Mouse (Mus musculus) forebrain, postnatal 0 days (tissue): ENCODE results near the gene Sbno1. TPM values are rescaled to one million over a fixed set of nuclear protein-coding genes. Genes with fewer than 3 reads are reported as not detected.
A peak's percentile ranks its signal among the peaks of the same experiment; 100 is the strongest.
"Not testable (repeated sequence)": the region's sequence is repeated elsewhere in the genome, so short reads cannot be mapped to it uniquely, and the experiment has no call there.

Source experiments
- ATAC-seq: fragments of 200-750 bp; cut with Nextera tagmentation; 2 replicates; pipeline ENCODE4 v1.8.0; 2017; ENCODE audit warnings: mild to moderate bottlenecking, moderate library complexity
- DNase-seq: peaks from one replicate; pipeline ENCODE4 v3.0.0-alpha.2; 2015
- H3K27ac ChIP-seq: fragments of 300-500 bp; sonication (generic); 2 replicates; pipeline ENCODE4 v1.5.1; 2014; ENCODE audit warnings: low read depth, mild to moderate bottlenecking, antibody characterized with exemption, low read length, moderate library complexity, mixed read lengths
- H3K27me3 ChIP-seq: fragments of 300-500 bp; sonication (generic); 2 replicates; pipeline ENCODE4 v1.6.1; 2014; ENCODE audit warnings: mild to moderate bottlenecking, low read length, mixed read lengths; ENCODE audit not compliant: insufficient read depth
- H3K36me3 ChIP-seq: fragments of 300-500 bp; sonication (generic); 2 replicates; pipeline ENCODE4 v1.6.1; 2014; ENCODE audit warnings: mild to moderate bottlenecking, moderate library complexity; ENCODE audit not compliant: insufficient read depth
- H3K4me1 ChIP-seq: fragments of 300-500 bp; sonication (generic); 2 replicates; pipeline ENCODE4 v1.6.1; 2014; ENCODE audit warnings: antibody characterized with exemption; ENCODE audit not compliant: insufficient read depth
- H3K4me2 ChIP-seq: fragments of 300-500 bp; sonication (generic); 2 replicates; pipeline ENCODE4 v1.6.1; 2014; ENCODE audit warnings: low read depth, mild to moderate bottlenecking, moderate library complexity
- H3K4me3 ChIP-seq: fragments of 300-500 bp; sonication (generic); 2 replicates; pipeline ENCODE4 v1.5.1; 2014; ENCODE audit warnings: low read depth, low read length, mixed read lengths
- H3K9ac ChIP-seq: fragments of 300-500 bp; sonication (generic); 2 replicates; pipeline ENCODE4 v1.6.1; 2014; ENCODE audit warnings: mild to moderate bottlenecking
- H3K9me3 ChIP-seq: fragments of 300-500 bp; sonication (generic); 2 replicates; pipeline ENCODE4 v1.6.1; 2016; ENCODE audit warnings: low read length
- CTCF ChIP-seq: sonication (generic); IDR thresholded peaks from 2 replicates; pipeline ENCODE4 v1.5.1; 2016; ENCODE audit warnings: antibody characterized with exemption, control low read depth, low read depth
- WGBS: fragments of 180-500 bp; shearing (Covaris S2); extraction: QIAGEN DNeasy Blood & Tissue Kit; methylation state at CpG from one replicate; pipeline ENCODE4 v1.1.7; 2014; 5-methylcytosine and 5-hydroxymethylcytosine counted together
- polyA plus RNA-seq: library from polyadenylated mRNA; unstranded; fragments of >200 nt; fragmentation: Nextera tagmentation; extraction: Ambion mirVana; gene quantifications from 2 replicates; pipeline ENCODE4 v1.2.1, GENCODE M21; 2015
- total RNA-seq: library from RNA; depleted of rRNA; stranded (reverse); fragments of >200 nt; gene quantifications from 2 replicates; pipeline ENCODE4 v1.2.3, GENCODE M21; 2014

Sbno1 gene
- total and polyA plus RNA-seq, 2 experiments from 2014 or later = 52.1 to 70.4 TPM

GRCm38 (mm10) chr5:124462297-124463025, 36.7 kb upstream of the Sbno1 start:
- no peak for ATAC-seq
- no peaks in the 10 kb centered on the region for H3K4me1 ChIP-seq
- no peak for TF ChIP-seq CTCF
- no peak overlapping the region for H3K27ac ChIP-seq
- no peak overlapping the region for H3K9ac ChIP-seq
- 85% methylated on average over 8 of the region's 8 CpGs for WGBS
- no peak overlapping the region for H3K4me2 ChIP-seq
- no peaks in the 10 kb centered on the region for H3K9me3 ChIP-seq
- peaks cover 64% of the 10 kb centered on the region for H3K36me3 ChIP-seq
- no peak for DNase-seq
- H3K4me3 ChIP-seq = no peak overlapping the region
- no peaks in the 10 kb centered on the region for H3K27me3 ChIP-seq

GRCm38 (mm10) chr5:124460922-124461321, 35.1 kb upstream of the Sbno1 start:
- not testable (repeated sequence) for H3K9ac ChIP-seq, H3K27ac ChIP-seq, H3K4me2 ChIP-seq, H3K4me1 ChIP-seq, H3K27me3 ChIP-seq, DNase-seq, ATAC-seq, H3K9me3 ChIP-seq, H3K4me3 ChIP-seq
- WGBS = 91% methylated on average over 14 of the region's 14 CpGs
- H3K36me3 ChIP-seq = peaks cover 71% of the 10 kb centered on the region

GRCm38 (mm10) chr5:124456762-124457161, 31.0 kb upstream of the Sbno1 start:
- H3K4me1 ChIP-seq = no peaks in the 10 kb centered on the region

GRCm38 (mm10) chr5:124454082-124454419, 28.2 kb upstream of the Sbno1 start:
- Histone ChIP-seq H3K27ac (no peak overlapping the region), H3K9me3 (no peaks in the 10 kb centered on the region), H3K4me1 (no peaks in the 10 kb centered on the region), H3K4me2 (no peak overlapping the region), H3K9ac (no peak overlapping the region), H3K36me3 (peaks cover 88% of the 10 kb centered on the region), H3K4me3 (no peak overlapping the region), H3K27me3 (no peaks in the 10 kb centered on the region)
- ATAC-seq (no peak), DNase-seq (no peak)
- TF ChIP-seq CTCF = no peak
- 87% methylated on average over 1 of the region's 1 CpGs for WGBS

More at GRCm38 (mm10) chr5:124456762-124457161, 31.0 kb upstream of the Sbno1 start:
- peaks cover 81% of the 10 kb centered on the region for H3K36me3 ChIP-seq
- no peak overlapping the region for H3K4me3 ChIP-seq
- TF ChIP-seq CTCF = no peak
- no peak overlapping the region for H3K4me2 ChIP-seq
- H3K27me3 ChIP-seq = no peaks in the 10 kb centered on the region
- H3K9ac ChIP-seq = no peak overlapping the region
- 86% methylated on average over 6 of the region's 6 CpGs for WGBS
- ATAC-seq (no peak), DNase-seq (no peak)
- no peak overlapping the region for H3K27ac ChIP-seq
- H3K9me3 ChIP-seq = no peaks in the 10 kb centered on the region

- Histone ChIP-seq H3K9me3 (no peaks in the 10 kb centered on the region), H3K4me1 (no peaks in the 10 kb centered on the region), H3K27ac (peak overlapping the region; percentile 76), H3K27me3 (no peaks in the 10 kb centered on the region), H3K4me2 (no peak overlapping the region), H3K36me3 (peaks cover 88% of the 10 kb centered on the region), H3K9ac (no peak overlapping the region), H3K4me3 (no peak overlapping the region)
- WGBS = 71% methylated on average over 13 of the region's 13 CpGs
- DNase-seq = peak; percentile 65
- TF ChIP-seq CTCF = no peak
- ATAC-seq = peak; percentile 77
Observed at GRCm38 (mm10) chr5:124453339-124454081, 27.7 kb upstream of the Sbno1 start.

GRCm38 (mm10) chr5:124452494-124453228, 26.9 kb upstream of the Sbno1 start:
- Histone ChIP-seq H3K4me1 (no peaks in the 10 kb centered on the region), H3K27me3 (no peaks in the 10 kb centered on the region), H3K4me3 (no peak overlapping the region), H3K4me2 (no peak overlapping the region), H3K9me3 (no peaks in the 10 kb centered on the region), H3K9ac (no peak overlapping the region; the same call in 1 of the 2 replicates), H3K27ac (peak overlapping the region; percentile 76), H3K36me3 (peaks cover 86% of the 10 kb centered on the region)
- ATAC-seq (0 out of 2 replicates have a peak, but pooled peaks have one; percentile 10), DNase-seq (no peak)
- TF ChIP-seq CTCF = no peak
- WGBS = 72% methylated on average over 15 of the region's 15 CpGs
